Mouse (Mus musculus) cortical plate, adult 2 months (tissue): Measurements from ENCODE around the gene Gabrr1. TPM values are rescaled to one million over a fixed set of nuclear protein-coding genes. Genes with fewer than 3 reads are reported as not detected.
"Not testable (repeated sequence)": the region's sequence is repeated elsewhere in the genome, so short reads cannot be mapped to it uniquely, and the experiment has no call there.

Experiments used
- H3K27ac ChIP-seq: fragments of 200-500 bp; 2 replicates; pipeline ENCODE4 v1.5.1; 2012; ENCODE audit warnings: low read length, control low read depth, inconsistent platforms; ENCODE audit not compliant: insufficient read depth
- H3K4me1 ChIP-seq: fragments of 200-500 bp; 2 replicates; pipeline ENCODE4 v1.6.1; 2011; ENCODE audit warnings: low read length; ENCODE audit not compliant: control insufficient read depth, insufficient read depth
- H3K4me3 ChIP-seq: fragments of 200-500 bp; 2 replicates; pipeline ENCODE4 v1.5.1; 2011; ENCODE audit warnings: mild to moderate bottlenecking, low read length, control low read depth; ENCODE audit not compliant: insufficient read depth
- CTCF ChIP-seq: fragments of 200-500 bp; IDR thresholded peaks from 2 replicates; pipeline ENCODE4 v1.5.1; 2011; ENCODE audit warnings: mild to moderate bottlenecking, control low read depth, low read length; ENCODE audit not compliant: insufficient read depth; ENCODE audit errors: extremely low read depth
- POLR2A ChIP-seq: fragments of 200-500 bp; IDR thresholded peaks from 2 replicates; pipeline ENCODE4 v1.6.1; 2011; ENCODE audit warnings: mild to moderate bottlenecking, low read length, control low read depth; ENCODE audit not compliant: insufficient read depth; ENCODE audit errors: extremely low read depth
- polyA plus RNA-seq: library from polyadenylated mRNA; depleted of rRNA; stranded (reverse); fragments of >200 nt; gene quantifications from 2 replicates; pipeline ENCODE4 v1.2.3, GENCODE M21; 2012; rRNA removed

Gabrr1 gene
- 0.06 and 0.08 TPM in 2 replicates for polyA plus RNA-seq

DNA sequence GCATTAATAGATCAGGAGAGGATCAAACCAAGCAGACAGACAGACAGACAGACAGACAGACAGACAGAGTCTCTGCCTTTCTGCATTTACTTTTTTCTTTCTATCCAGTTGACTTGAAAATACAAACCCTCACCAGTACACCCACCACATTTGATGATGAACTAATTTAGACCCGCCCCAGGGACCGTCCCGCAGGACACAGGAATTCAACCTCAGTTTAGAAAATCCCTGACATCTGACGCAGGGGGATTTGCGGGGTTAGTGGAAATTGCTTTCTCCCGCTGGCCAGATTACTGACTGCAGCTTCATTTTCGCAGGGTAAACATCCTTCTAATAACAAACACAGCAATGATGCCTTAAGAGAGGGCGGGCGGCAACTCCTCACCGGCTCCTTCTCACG, at the start of gene Gabrr1:
Gene Gabrr1, plus strand, starts transcription at position 301 of the 400 bp plus-strand sequence.
- no peak for TF ChIP-seq CTCF
- no peak for TF ChIP-seq POLR2A
- no peak within 1 kb of the TSS for H3K4me3 ChIP-seq

DNA sequence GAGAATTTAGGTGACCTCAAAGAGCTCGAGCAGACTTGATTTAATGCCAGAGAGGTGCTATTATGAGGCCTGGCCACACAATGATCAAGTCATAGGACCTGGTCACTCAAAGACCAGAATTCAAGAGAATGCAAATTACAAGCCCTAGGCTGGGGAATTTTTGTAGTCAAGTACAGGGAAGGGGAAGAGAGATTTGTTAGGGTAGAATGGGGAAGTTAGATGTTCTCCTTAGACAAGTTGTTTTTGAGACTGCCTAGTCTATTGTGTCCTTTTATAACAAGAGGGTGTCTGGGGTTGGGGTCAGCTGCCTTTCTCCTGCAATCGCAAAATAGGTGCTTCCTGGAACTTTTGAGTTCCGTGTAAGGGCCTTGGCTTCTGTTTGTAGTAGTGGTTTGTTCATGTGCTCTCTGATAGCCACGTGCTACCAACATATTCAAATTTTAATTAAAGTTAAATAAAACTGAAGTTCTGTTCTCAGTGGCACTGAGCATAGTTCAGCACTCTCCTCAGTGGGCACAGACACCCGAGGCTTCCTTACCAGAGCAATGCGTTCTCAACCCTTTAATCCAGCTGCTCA, 33.1 kb upstream of the Gabrr1 start:
- Histone ChIP-seq H3K4me3 (no peak overlapping the region), H3K27ac (no peak overlapping the region; the same call in 1 of the 2 replicates), H3K4me1 (no peaks in the 10 kb centered on the region)
- TF ChIP-seq CTCF (no peak), POLR2A (no peak)

More for the DNA sequence above, at the start of gene Gabrr1:
- Histone ChIP-seq H3K27ac (no peak within 1 kb of the TSS), H3K4me1 (no peaks in the 10 kb centered on the region)

DNA sequence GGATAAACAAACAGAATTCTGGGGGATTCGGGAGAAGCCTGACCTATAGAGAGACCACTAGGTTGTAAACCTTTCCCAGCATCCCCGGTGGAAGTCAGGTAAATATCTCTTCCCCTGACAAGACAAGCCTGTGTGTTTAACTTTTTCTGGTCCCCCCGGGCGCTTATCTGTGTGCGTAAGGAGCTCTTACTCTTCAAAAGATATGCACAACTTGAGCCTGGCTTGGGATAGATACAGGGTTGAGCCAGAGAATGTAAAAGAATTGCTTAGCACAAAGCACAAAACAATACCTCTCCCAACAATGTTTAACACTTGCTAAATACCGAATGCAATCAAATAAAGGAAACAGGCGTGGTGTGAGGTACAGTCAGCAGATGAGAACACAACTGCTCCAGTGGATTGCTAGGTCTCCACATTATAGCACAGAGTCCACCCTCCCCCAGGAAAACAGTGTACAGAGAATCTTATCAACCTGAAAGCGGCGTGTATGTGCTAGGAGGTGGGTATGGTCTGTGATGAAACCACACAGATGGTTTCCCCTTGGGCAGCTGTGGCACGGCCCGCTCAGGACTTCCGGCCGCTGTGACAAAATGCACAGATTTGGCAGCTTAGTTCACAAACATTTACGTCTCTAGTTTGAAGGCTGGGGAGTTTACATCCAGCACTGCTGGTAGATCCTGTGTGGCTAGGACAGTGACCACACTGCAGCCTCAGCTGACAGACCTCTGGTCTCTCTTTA, 22.4 kb upstream of the Gabrr1 start:
- no peaks in the 10 kb centered on the region for H3K4me1 ChIP-seq
- no peak for TF ChIP-seq POLR2A
- TF ChIP-seq CTCF, result no peak

DNA sequence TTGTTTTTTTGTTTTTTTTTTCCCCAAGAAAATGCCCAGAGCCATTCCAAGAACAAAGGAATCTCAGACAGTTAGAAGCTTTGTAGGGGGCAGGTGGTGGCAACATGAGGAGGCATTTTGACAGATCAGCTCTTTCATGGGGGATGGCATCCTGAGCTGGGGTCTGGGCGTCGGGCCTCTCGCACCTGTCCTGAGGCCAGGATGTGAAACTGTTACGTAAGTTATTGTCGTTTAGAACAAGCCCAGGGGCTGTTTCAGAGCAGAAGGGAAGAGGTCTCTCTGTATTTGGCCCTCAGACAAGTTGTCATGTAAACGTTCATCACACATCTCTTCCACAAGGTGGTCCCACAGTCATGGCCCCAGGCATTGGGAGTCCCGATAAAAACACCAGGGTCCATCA, 21.5 kb upstream of the Gabrr1 start:
- H3K4me1 ChIP-seq, result no peaks in the 10 kb centered on the region
- TF ChIP-seq CTCF (no peak), POLR2A (no peak)
- no peak overlapping the region for H3K27ac ChIP-seq
- no peak overlapping the region for H3K4me3 ChIP-seq

More for the DNA sequence above, 22.4 kb upstream of the Gabrr1 start:
- no peak overlapping the region for H3K4me3 ChIP-seq
- H3K27ac ChIP-seq, result no peak overlapping the region

DNA sequence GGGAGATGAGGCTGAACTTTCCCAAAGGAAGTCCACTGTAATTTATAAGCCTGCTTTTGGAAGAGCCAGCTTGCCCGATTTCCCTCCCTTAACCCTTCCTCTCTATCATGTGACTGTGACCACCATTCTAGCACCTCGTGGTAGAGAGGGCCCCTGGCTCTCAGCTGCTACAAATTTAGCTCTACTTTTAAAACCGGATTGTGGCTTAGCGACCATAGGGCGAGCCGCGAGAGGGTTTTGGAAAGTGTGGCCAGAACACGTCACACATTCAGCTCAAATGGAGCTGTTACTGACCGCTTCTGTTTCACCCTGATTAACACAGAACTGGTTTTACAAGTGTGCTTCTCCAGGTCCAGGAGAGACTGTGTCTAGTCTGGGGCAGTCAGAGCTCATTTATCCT, 21.0 kb upstream of the Gabrr1 start:
- TF ChIP-seq POLR2A (no peak), CTCF (no peak)
- Histone ChIP-seq H3K27ac (no peak overlapping the region), H3K4me1 (no peaks in the 10 kb centered on the region), H3K4me3 (no peak overlapping the region)

DNA sequence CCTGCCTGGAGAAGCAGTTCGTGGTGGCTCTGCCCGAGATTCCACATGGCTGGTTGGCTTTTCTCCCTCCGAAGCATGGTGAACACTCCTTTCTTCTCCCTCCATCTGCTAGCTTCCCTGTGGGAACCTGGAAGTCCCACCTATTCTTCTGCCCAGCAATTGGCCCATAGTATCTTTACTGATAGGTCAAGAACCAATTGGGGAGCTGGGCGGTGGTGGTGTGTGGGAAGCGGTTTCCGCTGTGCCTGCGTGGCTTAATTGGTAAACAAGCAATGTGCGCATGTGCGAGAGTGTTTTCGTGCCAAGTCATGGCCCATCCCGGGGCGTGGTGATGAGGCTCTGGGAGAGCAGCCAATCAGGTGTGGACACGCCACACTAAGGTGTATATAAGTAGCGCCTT, 19.5 kb upstream of the Gabrr1 start:
- not testable (repeated sequence) for H3K4me1 ChIP-seq, H3K27ac ChIP-seq, H3K4me3 ChIP-seq

DNA sequence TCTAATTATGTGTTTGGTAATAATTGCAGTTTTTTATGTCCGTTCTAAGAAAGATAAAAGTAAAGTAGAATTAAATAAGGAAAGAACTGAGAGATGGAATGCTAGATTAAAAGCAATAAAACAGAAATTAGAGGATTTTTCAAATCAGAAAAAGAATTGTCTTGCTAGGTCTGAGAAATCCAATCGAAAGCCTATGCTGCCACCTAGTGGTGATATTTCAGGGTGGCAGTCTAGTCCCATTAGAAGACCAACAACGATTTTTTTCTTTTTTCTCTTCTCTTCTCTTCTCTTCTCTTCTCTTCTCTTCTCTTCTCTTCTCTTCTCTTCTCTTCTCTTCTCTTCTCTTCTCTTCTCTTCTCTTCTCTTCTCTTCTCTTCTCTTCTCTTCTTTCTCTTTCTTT, 13.2 kb upstream of the Gabrr1 start:
- peak; percentile 60 for TF ChIP-seq CTCF
- H3K4me3 ChIP-seq, result not testable (repeated sequence)

DNA sequence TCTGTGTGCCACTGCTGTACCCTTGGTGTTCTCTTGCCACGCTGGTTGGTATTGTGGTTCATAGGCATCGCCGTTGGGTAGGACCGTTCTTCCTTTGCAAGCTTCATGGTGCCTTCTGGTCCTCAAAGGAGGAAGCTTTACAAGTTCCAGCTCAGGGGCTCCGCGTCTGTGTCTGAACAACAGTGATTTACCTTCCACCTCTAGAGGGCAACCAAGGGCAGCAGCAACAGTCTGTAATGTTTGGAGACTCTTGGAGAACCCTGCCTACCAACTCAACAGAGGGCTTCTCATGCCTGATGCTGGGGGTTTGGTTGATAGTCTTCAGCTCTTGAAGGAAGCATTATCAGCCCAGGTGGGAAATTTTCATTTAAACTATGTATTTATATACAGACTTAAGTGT, 7.8 kb upstream of the Gabrr1 start:
- Histone ChIP-seq H3K4me3 (no peak overlapping the region), H3K4me1 (peaks cover 2% of the 10 kb centered on the region; the same call in 1 of the 2 replicates), H3K27ac (no peak overlapping the region)
- TF ChIP-seq CTCF, result peak; percentile 57
- no peak for TF ChIP-seq POLR2A

More for the DNA sequence above, 13.2 kb upstream of the Gabrr1 start:
- not testable (repeated sequence) for H3K4me1 ChIP-seq, H3K27ac ChIP-seq

DNA sequence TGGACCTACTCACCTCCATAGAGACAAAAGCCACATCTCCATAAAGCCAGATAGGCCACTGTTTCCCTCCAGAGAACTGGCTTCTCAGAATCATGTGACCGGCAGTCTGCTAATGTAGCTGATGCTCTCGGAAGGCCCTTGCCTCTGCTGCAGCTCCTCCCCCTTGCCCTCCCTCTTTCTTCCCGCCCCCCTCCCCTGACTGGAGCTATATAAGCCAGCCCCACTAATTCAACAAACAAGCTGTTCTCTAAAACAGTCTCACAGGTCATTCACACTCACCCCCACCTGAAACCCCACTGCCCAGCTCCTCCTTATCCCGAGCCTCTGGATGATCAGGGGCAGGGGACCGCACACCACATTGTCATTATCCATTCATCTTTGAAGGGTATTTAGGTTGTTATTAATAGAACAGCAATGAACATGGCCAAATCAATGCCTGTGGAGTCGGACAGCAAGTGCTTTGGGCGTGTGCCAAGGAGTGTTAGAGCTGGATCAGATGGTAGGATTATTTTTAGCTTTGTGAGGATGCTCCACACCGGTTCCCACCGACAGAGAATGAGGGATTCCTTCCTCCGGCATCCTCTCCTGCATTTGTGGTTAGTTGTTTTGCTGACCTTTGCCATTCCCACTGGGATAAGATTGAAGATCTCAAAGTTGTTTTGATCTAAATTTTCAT, 6.8 kb upstream of the Gabrr1 start:
- no peak overlapping the region for H3K4me3 ChIP-seq
- TF ChIP-seq CTCF, result no peak
- H3K4me1 ChIP-seq, result peaks cover 2% of the 10 kb centered on the region; the same call in 1 of the 2 replicates
- no peak overlapping the region for H3K27ac ChIP-seq
